Mouse (Mus musculus): Measurements from ENCODE around the gene Kctd13. TPM values are rescaled to one million over a fixed set of nuclear protein-coding genes. Genes with fewer than 3 reads are reported as not detected.
A peak's percentile ranks its signal among the peaks of the same experiment; 100 is the strongest.
"Not testable (repeated sequence)": the region's sequence is repeated elsewhere in the genome, so short reads cannot be mapped to it uniquely, and the experiment has no call there.

Gene Kctd13
- polyA plus RNA-seq, 1 experiment, result 21.5 TPM

DNA sequence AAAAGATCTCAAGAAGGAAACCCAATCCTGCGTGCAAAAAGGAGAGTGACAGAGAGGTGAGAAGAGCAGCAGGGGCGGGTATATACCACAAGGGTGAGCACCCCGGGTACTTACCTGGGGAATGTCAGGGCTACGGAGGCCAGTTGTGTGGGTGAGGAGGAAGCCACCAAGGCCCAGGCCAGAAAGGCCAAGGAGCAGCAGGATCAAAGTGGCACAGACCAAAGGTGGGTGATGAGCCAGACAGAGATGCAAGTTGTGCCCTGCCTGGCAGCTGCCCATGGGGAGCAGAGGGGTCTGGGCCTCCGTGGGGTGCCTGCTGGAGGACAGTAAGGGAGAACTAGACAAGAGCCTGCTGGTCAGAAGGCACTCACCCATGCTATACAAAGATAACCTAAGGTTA lies 31.8 kb upstream of the Kctd13 start:
- TF ChIP-seq POLR2A (IDR thresholded peaks at IDR 0.05; ENCODE audit: low read depth, low read length), result no peak
- no peak for TF ChIP-seq CTCF (IDR thresholded peaks at IDR 0.05; ENCODE audit: extremely low read depth, insufficient read depth, insufficient read length, insufficient replicate concordance)
- Histone ChIP-seq H3K4me3 (ENCODE audit: extremely low read depth, insufficient read depth, insufficient read length) (no peak overlapping the region), H3K36me3 (ENCODE audit: control insufficient read depth, insufficient read depth, low read length) (0 out of 2 replicates have a peak, but pooled peaks cover 1% of the 10 kb centered on the region), H3K27me3 (ENCODE audit: control insufficient read depth, insufficient read depth, low read length) (no peaks in the 10 kb centered on the region), H3K4me1 (ENCODE audit: control insufficient read depth, insufficient read depth, insufficient read length) (peaks cover 8% of the 10 kb centered on the region), H3K27ac (ENCODE audit: insufficient read depth, low read length) (peak overlapping the region; percentile 81)
- no peak for DNase-seq (ENCODE audit: low read depth in 1 of 2, low spot score in 2 of 2)
- 68% methylated on average over 5 of the region's 5 CpGs for WGBS

GRCm38 (mm10) chr7:126897390-126898101 lies 31.1 kb upstream of the Kctd13 start:
- TF ChIP-seq CTCF (IDR thresholded peaks at IDR 0.05; ENCODE audit: extremely low read depth, insufficient read depth, insufficient read length, insufficient replicate concordance) (no peak), POLR2A (IDR thresholded peaks at IDR 0.05; ENCODE audit: low read depth, low read length) (no peak)
- H3K4me1 ChIP-seq (ENCODE audit: control insufficient read depth, insufficient read depth, insufficient read length), result peaks cover 8% of the 10 kb centered on the region
- H3K4me3 ChIP-seq (ENCODE audit: extremely low read depth, insufficient read depth, insufficient read length), result peak overlapping the region; percentile 87
- 1% methylated on average over 16 of the region's 16 CpGs for WGBS
- peak; percentile 22 to 26 for DNase-seq (ENCODE audit: low read depth in 1 of 2, low spot score in 2 of 2)
- 0 out of 2 replicates have a peak, but pooled peaks cover 1% of the 10 kb centered on the region for H3K36me3 ChIP-seq (ENCODE audit: control insufficient read depth, insufficient read depth, low read length)
- H3K27me3 ChIP-seq (ENCODE audit: control insufficient read depth, insufficient read depth, low read length), result no peaks in the 10 kb centered on the region
- H3K27ac ChIP-seq (ENCODE audit: insufficient read depth, low read length), result peak overlapping the region; percentile 81

DNA sequence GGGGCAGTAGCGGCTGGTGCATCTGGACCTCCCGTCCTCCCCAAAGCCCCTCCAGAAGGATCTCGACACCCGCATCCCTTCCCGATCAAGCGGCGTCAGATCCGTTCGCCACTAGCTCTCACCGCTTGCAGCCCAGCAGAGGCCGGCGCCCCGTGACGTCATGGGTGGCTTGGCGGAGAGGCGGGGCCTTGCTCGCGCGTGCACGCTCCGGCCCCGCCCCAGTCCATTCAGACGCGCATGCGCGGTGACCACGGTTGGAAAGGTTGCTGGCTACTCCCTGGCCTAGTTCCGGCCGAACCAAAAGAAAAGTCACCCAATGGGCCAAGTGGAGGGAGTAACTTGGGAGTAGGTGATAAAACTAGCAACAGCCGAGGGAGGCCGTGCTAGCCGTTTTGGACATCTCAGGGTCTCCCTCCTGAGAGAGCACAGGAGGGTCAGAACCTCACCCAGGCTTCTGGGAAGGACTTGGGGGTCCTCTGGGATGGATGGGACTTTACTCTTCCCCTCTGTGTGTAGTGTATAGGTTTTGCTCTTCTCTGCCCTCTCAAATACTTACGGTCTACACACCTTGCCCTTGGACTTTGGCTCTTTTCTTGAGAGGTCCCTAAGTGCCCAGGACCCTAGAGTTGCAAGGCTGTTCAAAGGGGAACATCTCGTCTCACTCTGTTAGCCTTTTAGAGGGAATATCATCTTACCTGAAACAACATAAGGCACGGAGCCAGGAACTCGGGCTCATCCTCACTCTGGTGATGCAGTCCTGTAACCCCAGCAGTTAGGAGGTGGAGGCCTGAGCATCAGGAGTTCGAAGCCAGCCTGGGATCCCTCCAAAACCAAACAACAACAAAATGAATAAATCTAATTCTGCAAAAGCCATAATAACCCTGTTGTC lies 30.3 kb upstream of the Kctd13 start:
- Histone ChIP-seq H3K36me3 (ENCODE audit: control insufficient read depth, insufficient read depth, low read length) (0 out of 2 replicates have a peak, but pooled peaks cover 1% of the 10 kb centered on the region), H3K27ac (ENCODE audit: insufficient read depth, low read length) (peak overlapping the region; percentile 81), H3K4me1 (ENCODE audit: control insufficient read depth, insufficient read depth, insufficient read length) (peaks cover 8% of the 10 kb centered on the region), H3K4me3 (ENCODE audit: extremely low read depth, insufficient read depth, insufficient read length) (peak overlapping the region; percentile 87), H3K27me3 (ENCODE audit: control insufficient read depth, insufficient read depth, low read length) (no peaks in the 10 kb centered on the region)
- DNase-seq (ENCODE audit: low read depth in 1 of 2, low spot score in 2 of 2), result peak; percentile 70 to 95
- 14% methylated on average over 37 of the region's 37 CpGs for WGBS
- TF ChIP-seq POLR2A (IDR thresholded peaks at IDR 0.05; ENCODE audit: low read depth, low read length) (peak; percentile 73; the same call in 1 of the 2 replicates), CTCF (IDR thresholded peaks at IDR 0.05; ENCODE audit: extremely low read depth, insufficient read depth, insufficient read length, insufficient replicate concordance) (no peak)

- 96% methylated on average over 8 of the region's 9 CpGs for WGBS
- H3K4me1 ChIP-seq (ENCODE audit: control insufficient read depth, insufficient read depth, insufficient read length); DNase-seq (ENCODE audit: low read depth in 1 of 2, low spot score in 2 of 2); H3K4me3 ChIP-seq (ENCODE audit: extremely low read depth, insufficient read depth, insufficient read length); H3K27ac ChIP-seq (ENCODE audit: insufficient read depth, low read length); H3K27me3 ChIP-seq (ENCODE audit: control insufficient read depth, insufficient read depth, low read length); H3K36me3 ChIP-seq (ENCODE audit: control insufficient read depth, insufficient read depth, low read length): not testable (repeated sequence)
These were observed 28.9 kb upstream of the Kctd13 start for GRCm38 (mm10) chr7:126899781-126900180.

DNA sequence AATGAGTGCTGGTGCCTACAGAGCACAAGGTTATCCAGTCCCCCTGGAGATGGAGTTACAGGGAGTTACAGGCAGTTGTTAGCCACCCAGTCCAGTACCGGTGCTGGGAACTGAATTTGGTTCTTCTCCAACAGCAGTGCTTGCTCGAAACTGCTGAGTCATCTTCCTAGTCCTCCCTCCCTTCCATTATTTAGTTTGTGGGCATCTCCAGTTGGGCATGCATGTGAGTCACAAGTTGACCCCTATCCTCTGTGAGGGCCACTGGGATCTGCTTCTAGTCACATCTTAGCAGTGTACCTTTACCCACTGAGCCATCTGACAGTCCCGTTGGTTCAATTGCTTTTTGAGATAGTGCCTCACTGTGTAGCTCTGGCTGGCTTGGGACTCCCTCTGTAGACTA lies 23.1 kb upstream of the Kctd13 start:
- 59% methylated on average over 3 of the region's 3 CpGs for WGBS
- TF ChIP-seq POLR2A (IDR thresholded peaks at IDR 0.05; ENCODE audit: low read depth, low read length) (no peak), CTCF (IDR thresholded peaks at IDR 0.05; ENCODE audit: extremely low read depth, insufficient read depth, insufficient read length, insufficient replicate concordance) (no peak)

DNA sequence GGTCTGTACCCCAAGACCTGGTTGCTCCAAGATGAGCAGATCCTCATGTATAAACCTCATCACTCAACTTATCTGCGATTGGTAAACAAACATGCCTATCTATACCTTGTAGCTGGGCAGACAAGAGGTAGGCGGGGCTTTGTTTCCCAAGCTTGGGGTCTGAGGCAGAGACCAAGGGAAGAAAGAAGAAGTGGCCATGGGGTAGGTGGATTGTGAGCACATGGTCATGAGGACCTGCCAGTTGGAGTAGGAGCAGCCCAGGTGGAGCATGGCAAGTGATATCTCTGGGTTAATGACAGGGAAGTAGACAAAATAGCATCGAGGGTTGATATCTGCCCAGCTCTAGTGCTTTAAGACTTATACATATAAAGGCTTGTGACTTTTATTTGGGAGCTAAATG lies 13.8 kb upstream of the Kctd13 start:
- no peak for TF ChIP-seq POLR2A (IDR thresholded peaks at IDR 0.05; ENCODE audit: low read depth, low read length)
- TF ChIP-seq CTCF (IDR thresholded peaks at IDR 0.05; ENCODE audit: extremely low read depth, insufficient read depth, insufficient read length, insufficient replicate concordance), result no peak
- Histone ChIP-seq H3K4me3 (ENCODE audit: extremely low read depth, insufficient read depth, insufficient read length) (no peak overlapping the region), H3K27ac (ENCODE audit: insufficient read depth, low read length) (no peak overlapping the region), H3K4me1 (ENCODE audit: control insufficient read depth, insufficient read depth, insufficient read length) (no peaks in the 10 kb centered on the region), H3K27me3 (ENCODE audit: control insufficient read depth, insufficient read depth, low read length) (no peaks in the 10 kb centered on the region), H3K36me3 (ENCODE audit: control insufficient read depth, insufficient read depth, low read length) (no peaks in the 10 kb centered on the region)
- no peak for DNase-seq (ENCODE audit: low read depth in 1 of 2, low spot score in 2 of 2)
- WGBS, result 80% methylated on average over 3 of the region's 3 CpGs

More for the DNA sequence above, 23.1 kb upstream of the Kctd13 start:
- H3K27me3 ChIP-seq (ENCODE audit: control insufficient read depth, insufficient read depth, low read length), result no peaks in the 10 kb centered on the region
- no peak for DNase-seq (ENCODE audit: low read depth in 1 of 2, low spot score in 2 of 2)
- no peaks in the 10 kb centered on the region for H3K36me3 ChIP-seq (ENCODE audit: control insufficient read depth, insufficient read depth, low read length)
- H3K4me1 ChIP-seq (ENCODE audit: control insufficient read depth, insufficient read depth, insufficient read length), result no peaks in the 10 kb centered on the region
- H3K4me3 ChIP-seq (ENCODE audit: extremely low read depth, insufficient read depth, insufficient read length), result no peak overlapping the region
- no peak overlapping the region for H3K27ac ChIP-seq (ENCODE audit: insufficient read depth, low read length)

DNA sequence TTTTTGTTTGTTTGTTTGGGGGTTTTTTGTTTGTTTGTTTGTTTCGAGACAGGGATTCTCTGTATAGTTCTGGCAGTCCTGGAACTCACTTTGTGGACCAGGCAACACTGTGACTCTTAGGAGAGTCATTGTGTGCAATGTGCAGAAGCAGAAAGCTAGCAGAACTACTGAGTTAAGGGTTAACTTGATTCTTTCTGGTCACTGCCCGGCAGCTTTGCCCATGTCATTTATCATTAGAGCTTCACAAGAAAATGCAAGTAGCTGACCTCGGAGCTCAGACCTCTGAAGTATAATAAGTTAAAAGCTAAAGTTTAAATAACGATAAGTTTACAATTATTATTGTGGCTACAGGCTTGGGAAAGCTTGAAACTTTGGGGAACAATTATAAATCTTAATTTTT lies 10.3 kb upstream of the Kctd13 start:
- DNase-seq (ENCODE audit: low read depth in 1 of 2, low spot score in 2 of 2), result not testable (repeated sequence)

More for the DNA sequence above, 10.3 kb upstream of the Kctd13 start:
- H3K36me3 ChIP-seq (ENCODE audit: control insufficient read depth, insufficient read depth, low read length); H3K27me3 ChIP-seq (ENCODE audit: control insufficient read depth, insufficient read depth, low read length); H3K4me3 ChIP-seq (ENCODE audit: extremely low read depth, insufficient read depth, insufficient read length); H3K27ac ChIP-seq (ENCODE audit: insufficient read depth, low read length); H3K4me1 ChIP-seq (ENCODE audit: control insufficient read depth, insufficient read depth, insufficient read length): not testable (repeated sequence)
- WGBS, result 62% methylated on average over 4 of the region's 4 CpGs

Measured in spleen, adult 2 months (tissue).